Mouse (Mus musculus) liver, embryonic 14.5 days (tissue): ENCODE measurements around the gene Fmo2. TPM values are rescaled to one million over a fixed set of nuclear protein-coding genes. Genes with fewer than 3 reads are reported as not detected.

ENCODE experiments used
- ATAC-seq: fragments of 200-750 bp; cut with Nextera tagmentation; 2 replicates; pipeline ENCODE4 v1.8.0; 2017; ENCODE audit warnings: moderate number of reproducible peaks, mild to moderate bottlenecking, moderate library complexity; ENCODE audit not compliant: insufficient read depth
- DNase-seq, 3 experiments: peaks; one replicate each; pipeline ENCODE4 v3.0.0-alpha.2; 2012 to 2013; ENCODE audit warnings: low read depth in 3 of 3, low spot score in 3 of 3
- H3K27ac ChIP-seq: fragments of 300-500 bp; sonication (generic); 2 replicates; pipeline ENCODE4 v1.5.1; 2014; ENCODE audit warnings: moderate library complexity, mild to moderate bottlenecking, control low read depth, inconsistent platforms
- H3K27me3 ChIP-seq: fragments of 300-500 bp; sonication (generic); 2 replicates; pipeline ENCODE4 v1.6.1; 2014; ENCODE audit warnings: mild to moderate bottlenecking, low read length, moderate library complexity; ENCODE audit not compliant: control insufficient read depth, insufficient read depth
- H3K36me3 ChIP-seq: fragments of 300-500 bp; sonication (generic); replicated peaks from 2 replicates; pipeline ENCODE4 v1.6.1; 2014; ENCODE audit warnings: low read depth; ENCODE audit not compliant: control insufficient read depth, insufficient read depth
- H3K4me1 ChIP-seq, 2 experiments: fragments of 200-500 bp in 1 of 2; fragments of 300-500 bp in 1 of 2; sonication (generic) in 1 of 2; replicated peaks; 2 replicates each; pipeline ENCODE4 v1.6.1; 2012 to 2014; ENCODE audit warnings: antibody characterized with exemption in 1 of 2, inconsistent platforms in 1 of 2, low read length in 1 of 2; ENCODE audit not compliant: control insufficient read depth in 2 of 2, insufficient read depth in 2 of 2
- H3K4me2 ChIP-seq: fragments of 300-500 bp; sonication (generic); 2 replicates; pipeline ENCODE4 v1.6.1; 2014; ENCODE audit warnings: low read depth, mild to moderate bottlenecking, control low read depth, moderate library complexity
- H3K4me3 ChIP-seq, 2 experiments: fragments of 200-500 bp in 1 of 2; fragments of 300-500 bp in 1 of 2; sonication (generic) in 1 of 2; 2 replicates each; pipeline ENCODE4 v1.5.1; 2012 to 2014; ENCODE audit warnings: low read depth in 2 of 2, low read length in 2 of 2, mild to moderate bottlenecking in 2 of 2, control low read depth in 1 of 2, inconsistent platforms in 1 of 2, moderate library complexity in 1 of 2; ENCODE audit not compliant: insufficient read depth in 1 of 2
- H3K9ac ChIP-seq: fragments of 300-500 bp; sonication (generic); replicated peaks from 2 replicates; pipeline ENCODE4 v1.6.1; 2014; ENCODE audit warnings: mild to moderate bottlenecking, control low read depth, moderate library complexity
- H3K9me3 ChIP-seq: fragments of 300-500 bp; sonication (generic); 2 replicates; pipeline ENCODE4 v1.6.1; 2016; ENCODE audit warnings: low read length, mixed read lengths; ENCODE audit not compliant: control insufficient read depth
- CTCF ChIP-seq: IDR thresholded peaks from 2 replicates; pipeline ENCODE4 v1.5.1; 2016; ENCODE audit warnings: antibody characterized with exemption, low read depth, control low read depth
- EP300 ChIP-seq: IDR thresholded peaks from 2 replicates; pipeline ENCODE4 v1.6.1; 2016; ENCODE audit warnings: antibody characterized with exemption, low read depth
- WGBS: fragments of 180-500 bp; shearing (Covaris S2); extraction: QIAGEN DNeasy Blood & Tissue Kit; methylation state at CpG from one replicate; pipeline ENCODE4 v1.1.7; 2014; ENCODE audit not compliant: insufficient replicate concordance; 5-methylcytosine and 5-hydroxymethylcytosine counted together
- polyA plus RNA-seq, 2 experiments: library from polyadenylated mRNA; depleted of rRNA in 1 of 2; stranded (reverse) in 1 of 2; unstranded in 1 of 2; fragments of >200 nt; fragmentation: Nextera tagmentation in 1 of 2; extraction: Ambion mirVana in 1 of 2; gene quantifications; 2 replicates each; pipeline versions ENCODE4 v1.2.1 to v1.2.3; 2012 to 2014

The Fmo2 gene
- polyA plus RNA-seq, 2 experiments = 0.08 to 0.27 TPM

DNA sequence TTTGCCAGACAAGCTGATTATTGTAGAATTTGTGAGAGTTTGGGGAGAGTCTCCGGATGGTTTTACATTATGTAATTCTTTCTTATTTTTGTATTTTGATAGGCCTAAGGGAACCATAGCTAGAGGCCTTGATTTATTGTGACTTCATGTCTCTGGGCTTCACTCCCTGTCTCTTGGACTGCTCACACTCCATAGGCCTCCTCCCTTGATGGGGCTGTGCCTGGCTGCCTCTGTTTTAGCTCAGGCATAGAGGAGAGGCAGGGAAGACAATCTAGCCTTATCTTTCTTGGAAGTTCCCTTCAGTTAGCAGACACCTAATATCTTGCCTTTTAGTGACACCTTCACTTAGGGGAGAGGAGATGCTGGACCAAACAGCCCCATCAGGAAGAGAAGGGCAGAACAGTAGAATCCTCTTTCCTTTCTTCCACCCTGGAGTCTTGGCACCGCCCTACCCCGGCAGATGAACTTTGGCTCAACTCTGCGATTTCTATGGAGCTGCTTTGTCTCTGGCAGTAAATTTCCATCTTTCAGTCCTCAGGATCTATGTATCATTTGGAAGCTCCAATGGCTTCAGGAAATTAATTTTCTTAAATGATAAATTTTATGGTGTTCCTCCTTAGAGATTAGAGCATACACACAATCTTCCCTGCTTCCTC lies 40.3 kb upstream of the Fmo2 start:
- TF ChIP-seq CTCF (no peak), EP300 (no peak)
- Histone ChIP-seq H3K4me1 (no peaks in the 10 kb centered on the region), H3K27me3 (no peaks in the 10 kb centered on the region), H3K9ac (no peak overlapping the region), H3K9me3 (no peaks in the 10 kb centered on the region), H3K27ac (no peak overlapping the region), H3K4me2 (no peak overlapping the region), H3K4me3 (no peak overlapping the region), H3K36me3 (no peaks in the 10 kb centered on the region)
- DNase-seq (no peak), ATAC-seq (no peak)
- 73% methylated on average over 4 of the region's 4 CpGs for WGBS

DNA sequence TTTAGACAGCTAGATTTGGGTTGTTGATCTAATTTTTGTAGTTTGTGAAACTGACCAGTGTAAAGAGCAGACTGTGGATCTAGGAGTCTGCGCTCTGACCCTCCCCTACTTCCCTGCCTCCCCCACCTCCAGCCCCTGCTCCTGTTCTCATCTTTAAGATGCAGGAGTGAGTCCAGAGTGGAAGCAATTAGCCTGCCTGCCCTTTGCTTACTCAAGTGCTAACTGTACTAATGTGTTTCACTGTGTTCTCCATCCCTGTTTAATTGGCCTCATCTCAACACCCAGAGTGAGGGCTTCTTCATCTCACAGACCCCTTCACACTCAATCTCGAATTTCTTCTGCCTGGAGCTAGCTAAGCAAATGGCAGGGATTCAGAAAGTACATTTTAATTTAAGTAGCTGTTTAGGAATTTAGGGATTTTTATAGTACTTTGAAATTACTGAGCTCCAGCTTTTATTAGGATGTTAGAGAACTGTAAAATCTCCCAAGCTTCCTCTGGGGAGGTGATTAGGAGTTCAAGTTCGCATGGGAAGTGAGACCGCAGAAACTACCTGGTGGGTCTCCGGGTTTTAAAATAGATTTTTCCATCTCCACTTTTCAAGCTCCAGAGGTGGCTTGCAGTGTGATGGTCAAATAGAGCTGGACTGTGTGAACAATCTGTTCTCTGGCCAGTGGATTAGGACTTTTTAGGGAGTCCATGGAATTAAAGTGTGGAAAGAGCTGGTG lies 39.6 kb upstream of the Fmo2 start:
- no peak for ATAC-seq
- WGBS = 62% methylated on average over 5 of the region's 5 CpGs
- H3K4me1 ChIP-seq = no peaks in the 10 kb centered on the region
- H3K9me3 ChIP-seq = no peaks in the 10 kb centered on the region
- H3K4me2 ChIP-seq = no peak overlapping the region
- H3K4me3 ChIP-seq = no peak overlapping the region
- H3K27me3 ChIP-seq = no peaks in the 10 kb centered on the region
- no peaks in the 10 kb centered on the region for H3K36me3 ChIP-seq
- TF ChIP-seq EP300 = no peak
- no peak for TF ChIP-seq CTCF
- H3K9ac ChIP-seq = no peak overlapping the region
- DNase-seq = no peak
- no peak overlapping the region for H3K27ac ChIP-seq

DNA sequence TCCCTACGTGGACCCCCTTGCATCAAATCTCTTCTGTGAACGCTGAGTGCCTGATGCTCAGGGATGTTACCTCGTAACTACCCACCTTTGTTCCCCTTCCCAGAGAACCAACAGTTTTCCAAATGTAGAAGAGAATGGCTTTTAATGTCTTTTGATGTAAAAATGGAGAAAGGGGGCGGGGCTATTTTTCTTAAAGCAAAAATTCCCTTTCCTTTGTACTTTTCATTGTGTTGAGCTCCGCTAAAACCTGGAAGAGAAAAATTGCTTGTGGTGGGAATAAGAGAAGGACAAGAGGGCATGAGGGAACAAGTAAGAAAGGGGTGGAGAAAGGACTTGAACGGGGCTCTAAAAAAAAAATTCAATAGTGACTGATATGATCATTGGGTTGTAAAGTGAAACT lies 38.9 kb upstream of the Fmo2 start, which contains the start of gene Fmo6:
Gene Fmo6, minus strand, starts transcription at position 101 of the 400 bp plus-strand sequence.
- no peak within 1 kb of the TSS for H3K4me3 ChIP-seq
- DNase-seq (no peak), ATAC-seq (no peak)
- TF ChIP-seq CTCF (no peak), EP300 (no peak)
- H3K9me3 ChIP-seq = no peaks in the 10 kb centered on the region
- no peaks in the 10 kb centered on the region for H3K36me3 ChIP-seq
- no peaks in the 10 kb centered on the region for H3K27me3 ChIP-seq
- WGBS = 56% methylated on average over 6 of the region's 6 CpGs
- H3K4me1 ChIP-seq = no peaks in the 10 kb centered on the region
- H3K9ac ChIP-seq = no peak within 1 kb of the TSS
- H3K27ac ChIP-seq = no peak within 1 kb of the TSS
- no peak within 1 kb of the TSS for H3K4me2 ChIP-seq

DNA sequence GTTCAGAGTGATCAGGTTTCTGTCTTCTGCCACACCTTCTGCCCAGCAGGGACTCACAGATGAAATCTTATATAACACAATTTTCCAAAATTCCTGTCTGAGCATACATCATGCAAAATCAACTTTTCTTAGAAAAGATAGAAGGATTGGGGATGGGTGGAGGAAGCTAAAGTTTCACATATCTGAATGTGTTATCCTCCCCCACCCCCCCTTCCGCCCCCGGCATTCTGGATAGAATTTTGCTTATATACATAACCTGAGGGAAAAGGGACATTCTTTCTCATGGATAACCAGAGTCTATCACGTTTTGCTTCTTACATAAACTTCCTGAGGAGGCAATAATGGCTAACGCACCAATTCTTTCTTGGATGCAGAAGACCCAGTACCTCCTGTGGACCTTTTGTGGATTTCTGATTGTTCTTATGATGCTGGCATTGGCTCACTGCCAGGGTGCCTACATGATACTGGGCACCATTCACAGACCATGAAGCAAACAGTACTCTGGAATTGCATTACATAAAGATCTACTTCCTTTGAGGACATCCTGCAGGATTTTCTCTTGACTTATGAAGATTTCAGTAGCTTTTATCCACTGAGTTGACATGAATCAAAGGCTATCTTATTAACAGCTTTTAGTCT lies 36.0 kb upstream of the Fmo2 start:
- Histone ChIP-seq H3K27me3 (no peaks in the 10 kb centered on the region), H3K36me3 (no peaks in the 10 kb centered on the region), H3K4me2 (no peak overlapping the region), H3K9ac (no peak overlapping the region), H3K4me3 (no peak overlapping the region), H3K4me1 (no peaks in the 10 kb centered on the region), H3K27ac (no peak overlapping the region), H3K9me3 (no peaks in the 10 kb centered on the region)
- TF ChIP-seq CTCF = no peak
- 60% methylated on average over 4 of the region's 4 CpGs for WGBS
- DNase-seq = no peak
- ATAC-seq = no peak

DNA sequence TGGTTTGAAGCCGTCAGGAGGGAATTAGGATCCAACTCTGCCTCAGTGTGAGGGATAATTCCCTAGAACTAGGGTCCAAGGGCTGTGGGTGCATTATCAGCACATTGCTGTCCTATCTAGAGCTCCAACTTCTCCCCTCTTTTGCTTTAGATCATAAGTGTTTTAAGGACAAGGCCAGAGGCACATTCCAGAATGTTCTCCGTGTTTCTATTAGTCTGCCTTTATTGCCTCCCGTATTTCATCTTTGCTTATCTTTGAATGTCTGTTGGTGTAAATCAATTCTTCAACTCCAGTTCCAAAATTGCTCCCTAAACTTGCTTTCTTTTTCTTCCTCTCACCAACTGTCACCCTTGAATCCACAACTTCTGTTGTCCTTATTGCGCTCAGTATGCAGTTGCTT lies 33.9 kb upstream of the Fmo2 start:
- DNase-seq (no peak), ATAC-seq (no peak)
- TF ChIP-seq EP300 (no peak), CTCF (no peak)
- no peak overlapping the region for H3K27ac ChIP-seq
- H3K9me3 ChIP-seq = no peaks in the 10 kb centered on the region
- no peaks in the 10 kb centered on the region for H3K4me1 ChIP-seq
- no peaks in the 10 kb centered on the region for H3K27me3 ChIP-seq
- no peaks in the 10 kb centered on the region for H3K36me3 ChIP-seq
- no peak overlapping the region for H3K9ac ChIP-seq
- H3K4me2 ChIP-seq = no peak overlapping the region
- no peak overlapping the region for H3K4me3 ChIP-seq
- 63% methylated on average over 4 of the region's 4 CpGs for WGBS
